Mouse (Mus musculus) kidney, postnatal 36 days (tissue): Measurements from ENCODE around the gene Trem1.

ENCODE experiments used
- DNase-seq, 2 experiments: peaks; one replicate each; pipeline ENCODE4 v3.0.0; 2021 to 2022; ENCODE audit warnings: mixed read lengths in 2 of 2

Trem1 gene

GRCm38 (mm10) chr17:48268276-48268675, 35.7 kb downstream of the Trem1 start:
- DNase-seq = no peak

GRCm38 (mm10) chr17:48269833-48270232, 37.3 kb downstream of the Trem1 start:
- no peak for DNase-seq

GRCm38 (mm10) chr17:48272158-48272557, 39.6 kb downstream of the Trem1 start:
- DNase-seq = no peak

- DNase-seq = no peak
These were observed 40.0 kb downstream of the Trem1 start for GRCm38 (mm10) chr17:48272598-48272997.

- DNase-seq = no peak
These were observed 41.5 kb downstream of the Trem1 start for GRCm38 (mm10) chr17:48274098-48274497.

GRCm38 (mm10) chr17:48274885-48275284, 42.3 kb downstream of the Trem1 start:
- DNase-seq = peak; percentile 73 to 90

- DNase-seq = no peak
These were observed 43.2 kb downstream of the Trem1 start for GRCm38 (mm10) chr17:48275736-48276135.

- DNase-seq = no peak
These were observed 45.8 kb downstream of the Trem1 start for GRCm38 (mm10) chr17:48278381-48278780.

- DNase-seq = no peak
These were observed 46.4 kb downstream of the Trem1 start for GRCm38 (mm10) chr17:48279002-48279401.

- no peak for DNase-seq
These were observed 48.6 kb downstream of the Trem1 start for GRCm38 (mm10) chr17:48280943-48281738.

- no peak for DNase-seq
These were observed 49.1 kb downstream of the Trem1 start for GRCm38 (mm10) chr17:48281739-48282085.

- DNase-seq = no peak
These were observed 54.2 kb downstream of the Trem1 start for GRCm38 (mm10) chr17:48286765-48287164.

- DNase-seq = peak in 1 of 2 experiments; percentile 32
These were observed 54.7 kb downstream of the Trem1 start for GRCm38 (mm10) chr17:48287276-48287675.

GRCm38 (mm10) chr17:48293500-48294194, 61.1 kb downstream of the Trem1 start:
- no peak for DNase-seq
